Mouse (Mus musculus): Measurements from ENCODE around the gene Vinac1. TPM values are rescaled to one million over a fixed set of nuclear protein-coding genes. Genes with fewer than 3 reads are reported as not detected.

Gene Vinac1
- polyA plus RNA-seq, 1 experiment from 2014 or later: 0.06 TPM

DNA sequence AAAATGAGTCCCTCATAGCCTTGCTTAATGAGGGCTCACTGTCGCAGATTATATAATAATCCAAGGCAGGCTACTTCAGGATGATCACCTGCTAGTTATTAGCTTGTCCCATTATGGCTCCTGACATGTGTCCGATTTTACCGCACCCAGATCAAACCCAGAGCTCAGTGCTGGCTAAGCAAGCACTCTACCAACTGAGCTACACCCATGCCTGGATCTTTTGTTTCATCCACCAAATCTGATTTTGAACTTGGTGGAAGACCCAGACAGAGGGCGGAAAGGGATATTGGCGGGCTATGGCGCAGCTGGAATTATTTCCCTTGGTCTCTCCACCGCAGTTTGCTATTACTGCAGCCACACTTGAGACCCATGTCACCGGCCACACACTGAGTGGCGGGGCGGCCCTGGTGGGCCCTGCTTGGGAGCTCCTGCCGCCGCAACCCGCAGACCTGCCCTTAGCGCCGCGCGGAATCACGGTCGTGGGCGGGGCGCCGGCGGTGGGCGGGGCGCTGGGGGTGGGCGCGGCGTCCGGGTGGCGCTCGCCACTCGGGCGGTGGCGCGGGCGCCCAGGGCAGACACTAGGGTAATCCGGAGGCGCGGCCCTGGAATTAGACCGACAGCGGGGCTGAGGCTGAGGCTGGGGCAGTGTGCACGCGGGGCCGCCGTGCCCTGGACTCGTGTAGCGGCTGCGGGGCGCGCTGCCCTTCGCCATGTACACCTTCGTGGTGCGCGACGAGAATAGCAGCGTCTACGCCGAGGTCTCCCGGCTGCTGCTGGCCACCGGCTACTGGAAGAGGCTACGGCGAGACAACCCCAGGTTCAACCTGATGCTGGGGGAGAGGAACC, 17.7 kb upstream of the Vinac1 start, which contains the start of gene Ttl:
Gene Ttl (plus strand): TSS at position 506 of the 846 bp plus-strand sequence.
- Histone ChIP-seq H3K27ac (peak within 1 kb of the TSS; percentile 84), H3K4me3 (peak within 1 kb of the TSS; percentile 83), H3K4me1 (peaks cover 20% of the 10 kb centered on the region), H3K4me2 (peak within 1 kb of the TSS; percentile 67), H3K9me3 (no peaks in the 10 kb centered on the region), H3K27me3 (no peaks in the 10 kb centered on the region), H3K9ac (peak within 1 kb of the TSS; percentile 85), H3K36me3 (peaks cover 9% of the 10 kb centered on the region; the same call in 1 of the 2 replicates)
- peak; percentile 91 for ATAC-seq (ENCODE audit: insufficient number of reproducible peaks, insufficient read depth, low FRiP score, low TSS enrichment, low read depth)
- under 1% methylated on average over 62 of the region's 62 CpGs for WGBS

DNA sequence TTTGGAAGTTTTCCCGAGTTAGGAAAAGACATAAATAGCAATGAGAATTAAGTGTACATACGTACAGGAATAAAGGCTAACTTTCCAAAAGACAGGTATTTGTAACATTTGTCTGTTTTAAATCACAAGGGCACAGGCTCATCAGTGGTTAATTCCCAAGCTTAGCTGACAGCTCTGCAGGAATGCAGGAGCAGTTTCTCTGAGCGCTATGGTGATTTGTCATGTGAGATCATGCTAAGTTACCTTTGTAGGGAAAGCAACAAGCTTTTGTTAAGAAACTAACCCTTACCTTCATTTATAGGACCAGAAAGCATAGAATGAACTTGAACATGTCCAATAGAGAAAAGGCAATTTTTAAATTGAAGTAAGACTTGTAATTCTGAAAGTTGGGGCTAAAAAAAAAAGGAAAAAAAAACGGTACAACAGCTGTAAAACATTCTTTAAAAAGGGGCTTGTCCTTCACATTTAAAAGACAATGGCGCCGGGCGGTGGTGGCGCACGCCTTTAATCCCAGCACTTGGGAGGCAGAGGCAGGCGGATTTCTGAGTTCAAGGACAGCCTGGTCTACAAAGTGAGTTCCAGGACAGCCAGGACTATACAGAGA, 13.6 kb upstream of the Vinac1 start:
- no peak for ATAC-seq (ENCODE audit: insufficient number of reproducible peaks, insufficient read depth, low FRiP score, low TSS enrichment, low read depth)
- Histone ChIP-seq H3K36me3 (no peaks in the 10 kb centered on the region), H3K4me2 (no peak overlapping the region), H3K4me1 (peaks cover 7% of the 10 kb centered on the region), H3K9ac (no peak overlapping the region), H3K9me3 (peaks cover 6% of the 10 kb centered on the region), H3K4me3 (no peak overlapping the region), H3K27ac (no peak overlapping the region), H3K27me3 (no peaks in the 10 kb centered on the region)
- 70% methylated on average over 10 of the region's 10 CpGs for WGBS

DNA sequence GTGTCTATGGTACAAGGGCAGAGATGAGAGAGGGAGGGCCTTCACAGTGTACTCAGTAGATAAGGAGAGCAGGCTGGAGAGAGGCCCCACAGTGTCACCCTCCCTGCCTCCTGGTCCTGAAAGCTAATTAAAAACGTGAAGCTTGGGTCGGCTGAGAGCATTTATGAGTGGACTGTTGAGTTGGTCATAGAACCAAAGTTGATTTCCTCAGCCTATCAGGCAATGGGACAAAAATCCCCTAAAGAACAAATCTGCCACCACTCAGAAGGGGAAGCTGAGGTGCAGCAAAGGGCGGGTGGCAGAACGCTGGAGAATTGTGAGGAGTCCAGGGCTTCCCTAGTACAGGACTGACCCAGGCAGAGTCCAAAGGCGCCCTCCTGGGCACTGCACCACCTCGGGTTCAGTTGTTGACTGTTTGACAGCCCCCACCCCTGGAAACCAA, 10.0 kb upstream of the Vinac1 start:
- 82% methylated on average over 6 of the region's 6 CpGs for WGBS
- Histone ChIP-seq H3K9ac (no peak overlapping the region), H3K9me3 (peaks cover 10% of the 10 kb centered on the region), H3K36me3 (no peaks in the 10 kb centered on the region), H3K4me1 (no peaks in the 10 kb centered on the region), H3K27me3 (no peaks in the 10 kb centered on the region), H3K27ac (no peak overlapping the region), H3K4me2 (no peak overlapping the region), H3K4me3 (no peak overlapping the region)
- ATAC-seq (ENCODE audit: insufficient number of reproducible peaks, insufficient read depth, low FRiP score, low TSS enrichment, low read depth): no peak

DNA sequence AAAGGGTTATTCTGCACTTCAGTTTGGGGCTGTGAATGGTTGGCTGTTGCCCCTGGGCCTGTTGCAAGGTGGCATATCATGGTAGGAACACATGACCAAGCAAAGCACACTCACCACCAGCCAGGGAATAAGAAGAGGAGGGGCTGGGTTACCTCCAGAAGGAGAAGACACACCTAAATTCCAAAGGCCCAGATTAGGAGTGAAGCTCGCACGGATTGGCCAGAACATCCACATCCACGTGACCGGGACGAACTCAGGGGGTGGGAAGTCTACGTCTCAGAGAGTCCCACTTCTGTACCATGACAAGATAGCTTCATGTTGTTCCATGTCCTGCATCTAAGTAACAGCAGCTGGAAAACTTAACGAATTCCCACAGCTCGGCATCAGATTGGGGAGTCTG, 9.3 kb upstream of the Vinac1 start:
- H3K4me2 ChIP-seq: no peak overlapping the region
- no peaks in the 10 kb centered on the region for H3K27me3 ChIP-seq
- H3K9ac ChIP-seq: no peak overlapping the region
- 96% methylated on average over 8 of the region's 8 CpGs for WGBS
- H3K27ac ChIP-seq: no peak overlapping the region
- no peak overlapping the region for H3K4me3 ChIP-seq
- H3K36me3 ChIP-seq: no peaks in the 10 kb centered on the region
- no peak for ATAC-seq (ENCODE audit: insufficient number of reproducible peaks, insufficient read depth, low FRiP score, low TSS enrichment, low read depth)
- H3K9me3 ChIP-seq: peaks cover 10% of the 10 kb centered on the region
- no peaks in the 10 kb centered on the region for H3K4me1 ChIP-seq

DNA sequence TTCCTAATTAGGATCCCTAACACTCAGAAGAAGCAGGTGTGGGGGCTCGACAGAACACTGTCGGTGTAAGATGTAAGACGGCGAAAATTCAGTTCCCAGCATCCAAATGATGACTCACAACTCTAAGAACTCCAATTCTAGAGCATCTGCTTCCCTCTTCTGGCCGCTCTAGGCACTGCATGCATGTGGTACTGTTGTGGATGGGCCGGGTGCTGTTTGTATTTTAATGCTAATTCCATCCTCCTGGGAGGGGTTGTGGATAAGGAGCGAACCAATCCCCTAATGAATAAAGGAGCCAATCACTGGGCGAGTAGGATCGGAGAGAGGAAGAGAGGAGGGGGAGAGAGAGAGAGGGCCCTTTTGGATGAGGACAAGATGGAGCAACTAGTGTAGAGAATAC, 8.6 kb upstream of the Vinac1 start:
- H3K27ac ChIP-seq: no peak overlapping the region
- H3K9ac ChIP-seq: no peak overlapping the region
- WGBS: 40% methylated on average over 9 of the region's 9 CpGs
- no peaks in the 10 kb centered on the region for H3K4me1 ChIP-seq
- H3K36me3 ChIP-seq: no peaks in the 10 kb centered on the region
- H3K9me3 ChIP-seq: peaks cover 10% of the 10 kb centered on the region
- H3K27me3 ChIP-seq: no peaks in the 10 kb centered on the region
- no peak overlapping the region for H3K4me2 ChIP-seq
- no peak overlapping the region for H3K4me3 ChIP-seq
- ATAC-seq (ENCODE audit: insufficient number of reproducible peaks, insufficient read depth, low FRiP score, low TSS enrichment, low read depth): no peak

DNA sequence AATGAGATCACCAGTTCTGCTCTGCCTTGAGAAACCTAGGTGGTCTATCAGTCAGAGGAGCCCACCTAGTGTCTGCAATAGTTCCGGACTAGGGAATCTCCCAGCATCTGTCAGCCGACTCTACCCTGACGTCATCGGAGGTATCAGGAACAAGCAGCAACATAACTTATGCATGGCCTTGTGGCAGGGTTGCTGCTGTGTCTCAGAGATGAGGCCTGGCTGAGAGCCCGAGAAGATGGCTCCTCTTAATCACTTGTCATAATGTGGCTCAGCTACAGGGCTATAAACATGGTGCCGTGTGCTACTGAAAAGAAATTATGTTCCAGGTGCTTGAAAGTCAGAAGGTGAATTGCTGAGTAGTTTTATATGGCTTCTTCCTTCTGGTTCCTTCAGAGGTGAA, 7.8 kb upstream of the Vinac1 start:
- H3K9ac ChIP-seq: no peak overlapping the region
- H3K27me3 ChIP-seq: no peaks in the 10 kb centered on the region
- H3K4me2 ChIP-seq: no peak overlapping the region
- 87% methylated on average over 6 of the region's 6 CpGs for WGBS
- no peaks in the 10 kb centered on the region for H3K4me1 ChIP-seq
- ATAC-seq (ENCODE audit: insufficient number of reproducible peaks, insufficient read depth, low FRiP score, low TSS enrichment, low read depth): no peak
- no peak overlapping the region for H3K27ac ChIP-seq
- H3K4me3 ChIP-seq: no peak overlapping the region
- peaks cover 10% of the 10 kb centered on the region for H3K9me3 ChIP-seq
- H3K36me3 ChIP-seq: no peaks in the 10 kb centered on the region

DNA sequence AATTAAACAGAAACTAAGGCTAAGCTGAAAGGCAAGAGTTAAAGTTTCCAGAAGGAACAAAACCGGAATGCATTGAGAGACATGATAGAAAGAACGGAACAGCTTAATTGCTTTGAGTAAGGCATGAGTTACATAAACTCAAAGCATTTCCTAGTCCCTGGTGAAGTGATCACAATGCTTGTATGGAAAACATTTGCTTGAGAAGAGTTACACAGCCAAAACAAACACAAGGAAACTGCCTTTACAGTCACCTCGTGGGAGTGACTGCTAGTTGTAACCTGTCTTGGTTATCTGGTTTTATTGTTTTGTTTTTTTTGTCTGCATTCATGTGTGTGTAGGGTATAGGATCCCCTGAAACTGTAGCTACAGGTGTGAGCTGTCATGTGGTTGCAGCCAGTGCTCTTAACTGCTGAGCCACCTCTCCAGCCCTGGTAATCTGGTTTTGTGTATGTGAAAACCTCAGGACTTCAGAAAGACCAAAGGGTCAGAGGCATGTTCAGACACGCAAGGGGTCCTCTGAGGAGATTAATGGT, 4.5 kb upstream of the Vinac1 start:
- H3K4me3 ChIP-seq: no peak overlapping the region
- ATAC-seq (ENCODE audit: insufficient number of reproducible peaks, insufficient read depth, low FRiP score, low TSS enrichment, low read depth): no peak
- H3K9me3 ChIP-seq: peaks cover 6% of the 10 kb centered on the region; the same call in 1 of the 2 replicates
- H3K4me2 ChIP-seq: no peak overlapping the region
- no peaks in the 10 kb centered on the region for H3K36me3 ChIP-seq
- WGBS: 57% methylated on average over 4 of the region's 4 CpGs
- no peaks in the 10 kb centered on the region for H3K4me1 ChIP-seq
- H3K27me3 ChIP-seq: no peaks in the 10 kb centered on the region
- no peak overlapping the region for H3K9ac ChIP-seq
- H3K27ac ChIP-seq: no peak overlapping the region

DNA sequence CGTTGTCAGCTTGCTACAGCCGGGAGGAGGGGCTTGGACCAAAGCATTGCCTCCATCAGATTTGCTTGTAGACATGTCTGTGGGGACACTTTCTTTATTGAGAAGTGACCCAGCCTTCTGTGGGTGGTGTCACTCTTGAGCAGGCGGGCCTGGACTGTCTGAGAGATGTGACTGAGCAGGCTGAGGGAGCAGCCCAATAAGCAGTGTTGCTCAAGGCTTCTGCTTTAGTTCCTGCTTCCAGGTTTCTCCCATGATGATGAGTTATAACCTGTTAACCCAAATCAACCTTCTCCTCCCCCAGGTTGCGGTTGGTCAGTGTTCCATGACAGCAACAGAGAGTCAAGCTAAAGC, 1.2 kb downstream of the Vinac1 start:
- Histone ChIP-seq H3K4me2 (no peak overlapping the region), H3K4me3 (no peak overlapping the region), H3K36me3 (no peaks in the 10 kb centered on the region), H3K27me3 (no peaks in the 10 kb centered on the region), H3K9ac (no peak overlapping the region), H3K27ac (no peak overlapping the region), H3K9me3 (no peaks in the 10 kb centered on the region), H3K4me1 (no peaks in the 10 kb centered on the region)
- ATAC-seq (ENCODE audit: insufficient number of reproducible peaks, insufficient read depth, low FRiP score, low TSS enrichment, low read depth): no peak
- 86% methylated on average over 4 of the region's 4 CpGs for WGBS

DNA sequence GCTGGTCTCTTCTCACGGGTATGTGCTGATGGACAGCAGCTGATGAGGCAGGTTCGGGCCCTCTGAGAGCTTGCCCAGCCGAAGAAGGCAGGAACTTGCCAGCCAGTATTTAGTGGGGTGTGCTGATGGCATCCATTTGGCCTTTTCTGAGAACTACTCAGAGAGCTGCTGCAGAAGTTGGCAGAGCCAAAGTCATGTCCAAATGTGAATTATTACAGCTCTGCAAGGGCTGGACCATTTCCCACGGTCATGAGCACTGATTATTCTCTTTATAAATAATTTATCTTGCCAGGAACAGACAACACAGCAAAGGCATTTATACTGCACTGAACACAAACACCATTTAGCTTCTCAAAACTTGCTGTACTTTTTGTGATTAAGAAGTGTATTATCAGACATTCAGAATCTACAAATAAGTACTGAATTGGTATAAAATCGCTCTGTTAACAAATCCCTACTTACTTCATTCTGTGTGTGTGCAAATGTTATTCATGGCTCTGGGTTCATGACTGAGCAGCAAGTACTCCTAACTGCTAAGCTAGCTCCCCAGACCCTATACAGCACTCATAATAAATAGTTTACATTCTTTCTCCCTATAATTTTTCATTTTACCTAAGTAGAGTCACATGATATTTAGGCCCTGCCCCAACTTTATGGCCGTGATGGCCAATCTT, 1.7 kb downstream of the Vinac1 start:
- Histone ChIP-seq H3K4me1 (no peaks in the 10 kb centered on the region), H3K9ac (no peak overlapping the region), H3K27me3 (peaks cover 1% of the 10 kb centered on the region), H3K27ac (no peak overlapping the region), H3K9me3 (no peaks in the 10 kb centered on the region), H3K4me3 (no peak overlapping the region), H3K4me2 (no peak overlapping the region), H3K36me3 (no peaks in the 10 kb centered on the region)
- ATAC-seq (ENCODE audit: insufficient number of reproducible peaks, insufficient read depth, low FRiP score, low TSS enrichment, low read depth): no peak
- WGBS: 80% methylated on average over 6 of the region's 6 CpGs

DNA sequence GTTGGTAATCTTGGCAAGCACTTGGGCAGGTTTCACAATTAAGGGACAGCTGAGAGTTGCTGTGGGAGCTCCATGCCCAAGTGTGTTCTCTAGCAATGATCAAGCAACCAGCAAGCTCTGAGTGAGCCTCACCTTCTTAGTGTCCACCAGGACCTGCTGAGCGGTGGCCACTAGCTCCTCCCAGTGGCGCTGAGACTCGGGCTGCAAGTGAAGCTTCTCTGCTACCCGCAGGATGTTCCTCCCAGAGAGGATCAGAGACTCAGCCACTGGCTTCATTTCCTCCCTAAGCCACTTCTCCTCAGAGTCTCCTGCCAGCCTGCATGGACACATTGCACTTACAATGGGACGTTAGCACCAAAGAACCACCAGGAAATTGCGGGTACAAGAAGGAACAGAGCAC, 7.4 kb downstream of the Vinac1 start:
- no peaks in the 10 kb centered on the region for H3K36me3 ChIP-seq
- H3K9ac ChIP-seq: no peak overlapping the region
- no peak overlapping the region for H3K27ac ChIP-seq
- H3K4me3 ChIP-seq: no peak overlapping the region
- ATAC-seq (ENCODE audit: insufficient number of reproducible peaks, insufficient read depth, low FRiP score, low TSS enrichment, low read depth): no peak
- H3K27me3 ChIP-seq: peaks cover 57% of the 10 kb centered on the region
- H3K9me3 ChIP-seq: no peaks in the 10 kb centered on the region
- H3K4me1 ChIP-seq: peaks cover 12% of the 10 kb centered on the region
- WGBS: 28% methylated on average over 6 of the region's 6 CpGs
- no peak overlapping the region for H3K4me2 ChIP-seq

DNA sequence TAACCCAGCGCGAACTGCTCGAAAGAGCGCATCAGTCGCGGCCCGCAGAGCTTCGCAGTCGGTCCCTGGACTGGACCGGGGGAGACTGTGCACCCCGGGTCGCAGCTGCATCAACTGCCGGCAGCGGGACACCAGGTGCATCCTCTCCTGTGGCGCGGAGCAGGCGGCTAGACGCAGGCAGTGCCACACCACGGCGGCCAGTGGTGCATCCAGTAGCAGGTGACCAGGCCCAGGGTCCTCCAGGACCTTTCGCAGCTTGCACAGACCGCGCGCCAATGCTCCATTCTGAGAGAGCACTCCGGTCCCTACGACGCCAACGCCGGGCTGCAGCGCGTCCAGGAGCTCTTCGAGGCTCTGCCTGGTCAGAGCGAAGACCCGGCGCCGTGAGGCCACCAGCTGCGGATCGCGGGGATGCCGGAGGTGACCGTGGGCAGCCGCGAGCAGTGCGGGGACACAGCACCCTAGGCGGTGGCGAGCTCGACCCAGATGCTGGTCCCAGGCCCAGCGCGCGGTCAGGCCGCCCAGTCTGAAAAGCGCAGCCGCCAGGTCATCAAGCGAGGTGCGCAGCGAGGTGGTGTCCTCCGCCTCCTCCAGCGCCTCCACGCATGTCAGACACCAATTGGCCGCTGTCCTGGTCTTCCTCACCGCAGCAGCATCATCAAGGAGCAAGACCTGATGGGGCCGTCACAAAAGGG, 8.9 kb downstream of the Vinac1 start:
- Histone ChIP-seq H3K9ac (peak overlapping the region; percentile 67), H3K4me3 (peak overlapping the region; percentile 48), H3K4me1 (peaks cover 12% of the 10 kb centered on the region), H3K4me2 (peak overlapping the region; percentile 91), H3K27me3 (peaks cover 57% of the 10 kb centered on the region), H3K36me3 (no peaks in the 10 kb centered on the region), H3K9me3 (no peaks in the 10 kb centered on the region), H3K27ac (no peak overlapping the region)
- 4% methylated on average over 62 of the region's 62 CpGs for WGBS
- ATAC-seq (ENCODE audit: insufficient number of reproducible peaks, insufficient read depth, low FRiP score, low TSS enrichment, low read depth): no peak
